Mouse (Mus musculus) liver, adult 2 months (tissue): ENCODE data around the gene Runx1.

ENCODE experiments used
- CTCF ChIP-seq: fragments of 200-500 bp; IDR thresholded peaks from 2 replicates; pipeline ENCODE4 v1.5.1; 2011; ENCODE audit warnings: low read depth, low read length, control low read depth
- POLR2A ChIP-seq: fragments of 200-500 bp; IDR thresholded peaks from 2 replicates; pipeline ENCODE4 v1.6.1; 2011; ENCODE audit warnings: low read length, control low read depth; ENCODE audit not compliant: insufficient read depth; ENCODE audit errors: extremely low read depth

DNA sequence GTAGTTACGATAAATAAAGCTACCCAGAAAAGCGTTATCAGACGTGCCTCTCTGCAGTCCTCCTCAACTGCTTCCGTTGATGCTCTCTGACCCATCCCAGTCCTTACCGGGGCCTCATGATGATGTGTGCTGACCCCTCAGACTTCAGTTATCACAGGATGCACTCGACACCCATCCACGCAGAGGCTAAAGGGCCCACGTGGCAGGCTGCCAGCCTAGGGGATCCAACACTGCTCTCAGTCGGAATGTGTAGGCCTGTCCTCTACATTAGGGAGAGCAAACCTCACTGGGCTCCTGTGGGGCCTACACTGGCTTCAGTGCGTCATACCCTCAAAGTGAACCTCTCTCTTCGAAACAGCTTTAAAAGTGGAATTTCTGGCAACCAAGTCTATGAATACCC lies 45.8 kb upstream of the Runx1 start:
- no peak for TF ChIP-seq POLR2A
- TF ChIP-seq CTCF = no peak
